Mouse (Mus musculus): Measurements from ENCODE around the gene 1700020L24Rik. TPM values are rescaled to one million over a fixed set of nuclear protein-coding genes. Genes with fewer than 3 reads are reported as not detected.

The 1700020L24Rik gene
- total RNA-seq, 2 experiments from 2014 or later: not detected

- DNase-seq: no peak
Observed at GRCm38 (mm10) chr11:83441235-83441634, 3.8 kb downstream of the 1700020L24Rik start.

- peak in 1 of 2 experiments; percentile 77 for DNase-seq
Observed at GRCm38 (mm10) chr11:83442596-83443267, 5.3 kb downstream of the 1700020L24Rik start.

- DNase-seq: no peak
Observed at GRCm38 (mm10) chr11:83443824-83444223, 6.3 kb downstream of the 1700020L24Rik start.

GRCm38 (mm10) chr11:83445001-83445400, 7.5 kb downstream of the 1700020L24Rik start:
- DNase-seq: no peak

GRCm38 (mm10) chr11:83447612-83448011, 10.1 kb downstream of the 1700020L24Rik start:
- no peak for DNase-seq

- DNase-seq: no peak
Observed at GRCm38 (mm10) chr11:83448021-83448926, 10.8 kb downstream of the 1700020L24Rik start.

GRCm38 (mm10) chr11:83448927-83449236, 11.4 kb downstream of the 1700020L24Rik start:
- no peak for DNase-seq

GRCm38 (mm10) chr11:83449298-83449697, 11.8 kb downstream of the 1700020L24Rik start:
- no peak for DNase-seq

- DNase-seq: no peak
Observed at GRCm38 (mm10) chr11:83450550-83450949, 13.1 kb downstream of the 1700020L24Rik start.

- no peak for DNase-seq
Observed at GRCm38 (mm10) chr11:83451281-83451680, 13.8 kb downstream of the 1700020L24Rik start.

GRCm38 (mm10) chr11:83454548-83454947, 17.1 kb downstream of the 1700020L24Rik start:
- no peak for DNase-seq

GRCm38 (mm10) chr11:83455608-83456007, 18.1 kb downstream of the 1700020L24Rik start:
- no peak for DNase-seq

GRCm38 (mm10) chr11:83457257-83457656, 19.8 kb downstream of the 1700020L24Rik start:
- DNase-seq: no peak

GRCm38 (mm10) chr11:83457912-83458601, 20.6 kb downstream of the 1700020L24Rik start:
- DNase-seq: no peak

GRCm38 (mm10) chr11:83461462-83462027, 24.1 kb downstream of the 1700020L24Rik start:
- no peak for DNase-seq

- DNase-seq: no peak
Observed at GRCm38 (mm10) chr11:83462711-83463244, 25.3 kb downstream of the 1700020L24Rik start, which contains the start of gene Mmp28. Gene Mmp28, minus strand, starts transcription at chr11:83463071.

GRCm38 (mm10) chr11:83465976-83466375, 28.5 kb downstream of the 1700020L24Rik start:
- DNase-seq: no peak

- DNase-seq: no peak
Observed at GRCm38 (mm10) chr11:83467120-83467652, 29.7 kb downstream of the 1700020L24Rik start.

GRCm38 (mm10) chr11:83468765-83469164, 31.3 kb downstream of the 1700020L24Rik start:
- no peak for DNase-seq

- no peak for DNase-seq
Observed at GRCm38 (mm10) chr11:83471766-83472165, 34.3 kb downstream of the 1700020L24Rik start.

- peak; percentile 99 for DNase-seq
Observed at GRCm38 (mm10) chr11:83472324-83473234, 35.1 kb downstream of the 1700020L24Rik start, which contains the start of gene Taf15. Gene Taf15, plus strand, starts transcription at chr11:83473086.

Data from layer of hippocampus, postnatal 36 days (tissue).